Mouse (Mus musculus) liver, embryonic 14.5 days (tissue): Measurements from ENCODE around the gene Nr1h2.

ENCODE experiments used
- CTCF ChIP-seq: IDR thresholded peaks from 2 replicates; pipeline ENCODE4 v1.5.1; 2016; ENCODE audit warnings: antibody characterized with exemption, low read depth, control low read depth
- EP300 ChIP-seq: IDR thresholded peaks from 2 replicates; pipeline ENCODE4 v1.6.1; 2016; ENCODE audit warnings: antibody characterized with exemption, low read depth

DNA sequence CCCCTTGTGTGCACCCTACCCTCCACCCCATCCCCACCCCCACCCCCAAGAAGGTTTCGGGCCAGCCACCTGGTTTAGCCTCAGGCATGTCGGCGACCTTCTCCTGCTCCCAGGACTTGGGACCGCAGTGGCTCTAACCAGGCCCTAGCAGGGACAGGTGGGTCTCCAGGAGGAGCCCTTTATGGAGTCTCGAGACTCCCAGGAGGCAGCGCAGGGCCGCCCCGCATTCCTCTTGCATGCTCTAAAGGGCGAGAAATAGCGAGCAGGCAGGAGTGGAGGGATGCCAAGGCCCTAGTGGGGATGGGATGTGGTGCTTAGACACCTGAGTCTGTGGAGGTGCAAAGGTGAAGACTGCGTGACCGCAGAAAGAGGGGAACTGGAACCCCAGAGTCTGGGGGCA is 29.2 kb downstream of the Nr1h2 start, which contains the start of gene Mybpc2:
- no peak for TF ChIP-seq CTCF
- no peak for TF ChIP-seq EP300
